ENCODE assay signal across 7 mouse cellular contexts in genomic region chr6:128844131-128844530, GRCm38 (mm10). TPM values are rescaled to one million over a fixed set of nuclear protein-coding genes. Genes with fewer than 3 reads are reported as not detected.
DNase-seq lines count a peak whose midpoint lies in the region; ATAC-seq and TF ChIP-seq lines count a peak whose summit lies in the region.

No protein-coding gene starts in this region.

- H3K4me2 ChIP-seq in limb, embryonic 15.5 days = peak overlapping the region; percentile 72
- H3K4me2 ChIP-seq in stomach, embryonic 16.5 days (ENCODE audit: low read depth, low read length) = peak overlapping the region; percentile 77

- ATAC-seq in limb, embryonic 15.5 days (ENCODE audit: insufficient number of reproducible peaks, low FRiP score, low TSS enrichment, low read depth) = no peak
- ATAC-seq in stomach, embryonic 16.5 days (ENCODE audit: insufficient read depth, low FRiP score) = no peak

- H3K9ac ChIP-seq in limb, embryonic 15.5 days = no peak overlapping the region
- peak overlapping the region; percentile 33; the same call in 1 of the 2 replicates for H3K9ac ChIP-seq in stomach, embryonic 16.5 days (ENCODE audit: low read length)

- no peaks in the 10 kb centered on the region for H3K9me3 ChIP-seq in forebrain, embryonic 10.5 days
- H3K9me3 ChIP-seq in limb, embryonic 15.5 days = no peaks in the 10 kb centered on the region
- H3K9me3 ChIP-seq in stomach, embryonic 16.5 days (replicated peaks; ENCODE audit: control insufficient read depth, low read length) = no peaks in the 10 kb centered on the region

- no peak overlapping the region for H3K4me3 ChIP-seq in bone marrow macrophage, adult 2 months (ENCODE audit: insufficient read depth, low read length)
- peak overlapping the region; percentile 77 for H3K4me3 ChIP-seq in forebrain, embryonic 10.5 days
- peak overlapping the region; percentile 68 for H3K4me3 ChIP-seq in limb, embryonic 15.5 days
- H3K4me3 ChIP-seq in stomach, embryonic 16.5 days (replicated peaks; ENCODE audit: low read length) = peak overlapping the region; percentile 73

- 31% methylated on average over 8 of the region's 8 CpGs for WGBS in forebrain, embryonic 10.5 days
- 29% methylated on average over 8 of the region's 8 CpGs for WGBS in limb, embryonic 15.5 days
- whole genome bisulfite sequencing in stomach, embryonic 16.5 days = 26% methylated on average over 8 of the region's 8 CpGs

- peak; percentile 18 to 44 for DNase-seq in left cerebral cortex, adult 18-20 months (ENCODE audit: low spot score in 2 of 2)
- DNase-seq in left cerebral cortex, postnatal 14 days (ENCODE audit: low spot score in 2 of 2) = no peak
- peak; percentile 16 for DNase-seq in forebrain, embryonic 10.5 days (ENCODE audit: extremely low spot score, low spot score)
- no peak for DNase-seq in left cerebral cortex, adult 8-10 months (ENCODE audit: low spot score in 2 of 2)

- H3K36me3 ChIP-seq in forebrain, embryonic 10.5 days (replicated peaks) = no peaks in the 10 kb centered on the region
- H3K36me3 ChIP-seq in limb, embryonic 15.5 days = no peaks in the 10 kb centered on the region
- H3K36me3 ChIP-seq in stomach, embryonic 16.5 days (ENCODE audit: control insufficient read depth, insufficient read depth, low read length) = no peaks in the 10 kb centered on the region

- peaks cover 19% of the 10 kb centered on the region for H3K4me1 ChIP-seq in bone marrow macrophage, adult 2 months (ENCODE audit: control insufficient read depth, insufficient read depth, low read length)
- peaks cover 40% of the 10 kb centered on the region for H3K4me1 ChIP-seq in forebrain, embryonic 10.5 days
- peaks cover 22% of the 10 kb centered on the region for H3K4me1 ChIP-seq in limb, embryonic 15.5 days
- peaks cover 16% of the 10 kb centered on the region; the same call in 1 of the 2 replicates for H3K4me1 ChIP-seq in stomach, embryonic 16.5 days (ENCODE audit: control insufficient read depth, insufficient read depth, low read length)

- H3K27ac ChIP-seq in bone marrow macrophage, adult 2 months (ENCODE audit: insufficient read depth, low read depth, low read length) = peak overlapping the region; percentile 4; the same call in 1 of the 2 replicates
- H3K27ac ChIP-seq in forebrain, embryonic 10.5 days = no peak overlapping the region; the same call in 1 of the 2 replicates
- H3K27ac ChIP-seq in limb, embryonic 15.5 days = peak overlapping the region; percentile 96
- peak overlapping the region; percentile 98 for H3K27ac ChIP-seq in stomach, embryonic 16.5 days (ENCODE audit: low read length)

- intact Hi-C loops in left cerebral cortex, postnatal 14 days (cut with DNase I) = no loop called here

- no peak for TF ChIP-seq POLR2A in bone marrow macrophage, adult 2 months (IDR thresholded peaks at IDR 0.05; ENCODE audit: borderline replicate concordance, low read depth, low read length)

- H3K27me3 ChIP-seq in forebrain, embryonic 10.5 days (ENCODE audit: poor library complexity, severe bottlenecking) = peaks cover 4% of the 10 kb centered on the region; the same call in 1 of the 2 replicates
- no peaks in the 10 kb centered on the region for H3K27me3 ChIP-seq in limb, embryonic 15.5 days
- H3K27me3 ChIP-seq in stomach, embryonic 16.5 days (ENCODE audit: control insufficient read depth, insufficient read depth, low read length) = no peaks in the 10 kb centered on the region

- no peak for TF ChIP-seq CTCF in bone marrow macrophage, adult 2 months (IDR thresholded peaks at IDR 0.05; ENCODE audit: low read depth, low read length)

RNA-seq across cellular contexts. Expression of gene Klrb1b, which starts 18.0 kb away (rescaled TPM):
- not detected for total RNA-seq in left cerebral cortex, adult 18-20 months (2021)
- not detected for total RNA-seq in left cerebral cortex, postnatal 14 days (2021)
- polyA plus RNA-seq in bone marrow macrophage, adult 2 months (2012; ENCODE audit: insufficient read depth, insufficient read length, missing spikeins) = not detected in 2 replicates
- not detected in 2 replicates for polyA plus RNA-seq in forebrain, embryonic 10.5 days (2016; fragmentation: Nextera tagmentation; extraction: Ambion mirVana)
- 0.11 and 0.18 TPM in 2 replicates for polyA plus RNA-seq in limb, embryonic 15.5 days (2015; fragmentation: Nextera tagmentation; extraction: Ambion mirVana)
- 0.56 and 0.81 TPM in 2 replicates for polyA plus RNA-seq in stomach, embryonic 16.5 days (2015; fragmentation: Nextera tagmentation; extraction: Ambion mirVana)
- total RNA-seq in left cerebral cortex, adult 8-10 months (2022) = under 1 TPM in 2 of 4 experiments, not detected in 2; 0.46 to 0.70 TPM

RNA-seq across cellular contexts. Expression of gene Gm44511, which starts 18.0 kb away (rescaled TPM):
- not detected for total RNA-seq in left cerebral cortex, adult 18-20 months (2021)
- total RNA-seq in left cerebral cortex, postnatal 14 days (2021) = not detected
- polyA plus RNA-seq in bone marrow macrophage, adult 2 months (2012; ENCODE audit: insufficient read depth, insufficient read length, missing spikeins) = not detected in 2 replicates
- not detected in 2 replicates for polyA plus RNA-seq in forebrain, embryonic 10.5 days (2016; fragmentation: Nextera tagmentation; extraction: Ambion mirVana)
- polyA plus RNA-seq in limb, embryonic 15.5 days (2015; fragmentation: Nextera tagmentation; extraction: Ambion mirVana) = not detected in 2 replicates
- polyA plus RNA-seq in stomach, embryonic 16.5 days (2015; fragmentation: Nextera tagmentation; extraction: Ambion mirVana) = 0.44 TPM in 1 of 2 replicates, not detected in the other
- under 1 TPM in 1 of 4 experiments, not detected in 3; 0.82 TPM for total RNA-seq in left cerebral cortex, adult 8-10 months (2022)

RNA-seq across cellular contexts. Expression of gene Clec2i, which starts 43.3 kb away (rescaled TPM):
- not detected for total RNA-seq in left cerebral cortex, adult 18-20 months (2021)
- total RNA-seq in left cerebral cortex, postnatal 14 days (2021) = under 1 TPM in 1 of 2 experiments, not detected in 1; 0.15 TPM
- 4.0 and 7.6 TPM in 2 replicates for polyA plus RNA-seq in bone marrow macrophage, adult 2 months (2012; ENCODE audit: insufficient read depth, insufficient read length, missing spikeins)
- polyA plus RNA-seq in forebrain, embryonic 10.5 days (2016; fragmentation: Nextera tagmentation; extraction: Ambion mirVana) = not detected in 2 replicates
- polyA plus RNA-seq in limb, embryonic 15.5 days (2015; fragmentation: Nextera tagmentation; extraction: Ambion mirVana) = 0.37 TPM in 1 of 2 replicates, not detected in the other
- 0.17 and 0.25 TPM in 2 replicates for polyA plus RNA-seq in stomach, embryonic 16.5 days (2015; fragmentation: Nextera tagmentation; extraction: Ambion mirVana)
- under 1 TPM in 1 of 4 experiments, not detected in 3; 0.17 TPM for total RNA-seq in left cerebral cortex, adult 8-10 months (2022)

RNA-seq across cellular contexts. Expression of gene BC035044, which starts 46.8 kb away (rescaled TPM):
- 1 to 10 TPM; 1.1 to 1.9 TPM for total RNA-seq in left cerebral cortex, adult 18-20 months (2021)
- total RNA-seq in left cerebral cortex, postnatal 14 days (2021) = 1 to 10 TPM in 1 of 2 experiments, under 1 TPM in 1; 0.97 to 1.3 TPM
- 1.4 and 1.5 TPM in 2 replicates for polyA plus RNA-seq in bone marrow macrophage, adult 2 months (2012; ENCODE audit: insufficient read depth, insufficient read length, missing spikeins)
- 0.52 and 0.64 TPM in 2 replicates for polyA plus RNA-seq in forebrain, embryonic 10.5 days (2016; fragmentation: Nextera tagmentation; extraction: Ambion mirVana)
- polyA plus RNA-seq in limb, embryonic 15.5 days (2015; fragmentation: Nextera tagmentation; extraction: Ambion mirVana) = 0.19 and 0.58 TPM in 2 replicates
- 1.5 and 2.1 TPM in 2 replicates for polyA plus RNA-seq in stomach, embryonic 16.5 days (2015; fragmentation: Nextera tagmentation; extraction: Ambion mirVana)
- 1 to 10 TPM in 3 of 4 experiments, under 1 TPM in 1; 0.84 to 1.7 (median 1.4) TPM for total RNA-seq in left cerebral cortex, adult 8-10 months (2022)

RNA-seq across cellular contexts. Expression of gene Klrb1c, which starts 55.1 kb away (rescaled TPM):
- not detected for total RNA-seq in left cerebral cortex, adult 18-20 months (2021)
- not detected for total RNA-seq in left cerebral cortex, postnatal 14 days (2021)
- not detected in 2 replicates for polyA plus RNA-seq in bone marrow macrophage, adult 2 months (2012; ENCODE audit: insufficient read depth, insufficient read length, missing spikeins)
- not detected in 2 replicates for polyA plus RNA-seq in forebrain, embryonic 10.5 days (2016; fragmentation: Nextera tagmentation; extraction: Ambion mirVana)
- polyA plus RNA-seq in limb, embryonic 15.5 days (2015; fragmentation: Nextera tagmentation; extraction: Ambion mirVana) = 0.07 TPM in 1 of 2 replicates, not detected in the other
- 0.25 and 0.27 TPM in 2 replicates for polyA plus RNA-seq in stomach, embryonic 16.5 days (2015; fragmentation: Nextera tagmentation; extraction: Ambion mirVana)
- under 1 TPM in 1 of 4 experiments, not detected in 3; 0.25 TPM for total RNA-seq in left cerebral cortex, adult 8-10 months (2022)

Comparison
In these comparisons a context has a peak if more than half of its experiments do, and no peak if none do; other contexts are left out.
1. DNase-seq: peak in left cerebral cortex, adult 18-20 months (2 of 2) and forebrain, embryonic 10.5 days (single experiment); none in left cerebral cortex, postnatal 14 days (0 of 2) and left cerebral cortex, adult 8-10 months (0 of 2).